Mouse (Mus musculus) T-helper 1 cell (primary cell): Measurements from ENCODE around the gene 2410131K14Rik.

Experiments used
- in situ Hi-C: fragments of 300-600 bp; cut with MboI, MseI; formaldehyde crosslinking; loops from one replicate; pipeline ENCODE4 v1.15.1; 2025; ENCODE audit warnings: high pct_unique_total_duplicates

The 2410131K14Rik gene

GRCm38 (mm10) chr5:118304970-118305618 is 60.1 kb downstream of the 2410131K14Rik start:
- in situ Hi-C loops: no loop called here

DNA sequence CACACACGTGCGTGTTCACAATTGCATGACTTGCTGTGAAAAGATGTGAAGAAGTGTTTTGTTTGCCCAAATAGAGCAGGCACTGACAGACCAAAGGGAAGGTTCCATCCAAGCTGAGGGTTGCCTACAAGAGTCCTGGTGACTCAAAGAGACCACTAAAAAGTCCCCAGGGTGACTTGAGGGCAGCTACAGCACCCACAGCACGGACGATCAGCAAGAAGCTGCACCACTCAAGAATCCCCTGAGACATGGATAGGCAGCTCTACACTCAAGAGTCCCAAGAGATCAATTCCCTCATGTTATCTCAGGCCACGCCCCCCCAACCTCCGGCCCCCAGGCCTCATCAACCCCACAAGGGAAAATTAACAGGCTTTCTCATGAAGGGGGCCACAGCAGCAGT is 65.4 kb downstream of the 2410131K14Rik start:
- in situ Hi-C loops: no loop called here

DNA sequence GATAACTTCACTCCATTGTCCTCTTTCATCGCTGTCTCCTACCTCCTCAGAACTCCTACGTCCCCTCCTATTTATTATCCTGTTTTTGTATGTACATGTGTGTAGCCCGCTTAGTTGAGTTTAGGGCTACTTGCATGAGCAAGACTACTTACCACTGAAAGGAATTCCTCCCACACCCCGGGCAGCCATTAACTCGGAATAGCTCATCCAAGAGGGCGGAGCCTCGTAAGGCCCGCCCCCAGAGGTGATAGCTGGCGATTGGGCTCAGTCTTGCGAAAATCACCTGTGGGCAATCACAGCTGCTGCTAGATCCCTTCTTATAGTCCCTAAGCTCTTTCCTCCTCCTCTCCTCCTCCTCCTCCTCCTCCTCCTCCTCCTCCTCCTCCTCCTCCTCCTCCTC is 66.2 kb downstream of the 2410131K14Rik start:
- in situ Hi-C loops: no loop called here

DNA sequence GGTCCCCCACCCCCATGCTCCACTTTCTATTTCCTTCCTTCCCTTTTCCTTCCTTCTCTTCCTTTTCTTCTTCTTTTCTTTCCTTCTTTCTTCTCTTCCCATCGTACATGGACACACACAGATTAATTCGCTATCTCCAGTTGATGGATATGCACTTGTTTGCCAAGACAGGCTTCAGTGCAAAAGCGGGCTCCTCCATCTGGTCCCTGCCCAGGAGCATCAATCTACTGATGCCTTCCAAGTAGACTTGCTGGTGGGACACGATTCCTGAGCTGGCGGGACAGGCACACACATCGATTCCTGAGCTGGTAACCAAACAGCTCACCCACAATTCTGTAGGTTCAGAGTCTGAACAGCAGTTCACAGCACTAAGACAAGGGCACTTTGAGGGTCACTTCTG is 68.7 kb downstream of the 2410131K14Rik start:
- in situ Hi-C loops: no loop called here
